Comparison of ENCODE assay signal across 31 mouse cellular contexts in genomic region chr4:149930755-149931154, GRCm38 (mm10).
"Had no signal": no experiment of that assay in that cellular context is flagged by ENCODE, and none has a peak within 500 bp of the region (broad histone marks: within the 10 kb centered on the region; RNA-seq: fewer than 3 reads in every experiment).

No protein-coding gene starts in this region.

- H3K4me3 ChIP-seq: left cerebral cortex, adult 2 months; limb, embryonic 10.5 days; limb, embryonic 12.5 days; limb, embryonic 13.5 days; limb, embryonic 15.5 days; liver, embryonic 12.5 days; liver, embryonic 13.5 days; liver, embryonic 15.5 days; lung, embryonic 15.5 days; megakaryocyte, embryonic 14.5 days; midbrain, embryonic 10.5 days; midbrain, embryonic 12.5 days; midbrain, embryonic 13.5 days; midbrain, embryonic 15.5 days had no signal

- ATAC-seq: liver, embryonic 12.5 days; liver, postnatal 0 days; lung, postnatal 0 days; midbrain, embryonic 13.5 days; midbrain, embryonic 15.5 days; midbrain, embryonic 16.5 days had no signal

- DNase-seq: left cerebral cortex, postnatal 4 days; liver; liver, embryonic 13.5 days; liver, postnatal 0 days; lung, adult 18-20 months; lung, adult 2 months; lung, embryonic 14.5 days; lung, postnatal 10 days; lung, postnatal 14 days; lung, postnatal 36 days; lung, postnatal 4 days; midbrain, embryonic 14.5 days had no signal

- H3K4me2 ChIP-seq: limb, embryonic 12.5 days; limb, embryonic 13.5 days; limb, embryonic 15.5 days; liver, embryonic 11.5 days; liver, embryonic 12.5 days; liver, embryonic 13.5 days; liver, embryonic 15.5 days; lung, embryonic 14.5 days; lung, embryonic 15.5 days; midbrain, embryonic 11.5 days; midbrain, embryonic 12.5 days; midbrain, embryonic 13.5 days; midbrain, embryonic 15.5 days had no signal

- H3K9me3 ChIP-seq: limb, embryonic 10.5 days; limb, embryonic 15.5 days; liver, embryonic 12.5 days; liver, embryonic 13.5 days; liver, embryonic 15.5 days; midbrain, embryonic 12.5 days; midbrain, embryonic 13.5 days; midbrain, embryonic 15.5 days had no signal

- H3K36me3 ChIP-seq: limb, embryonic 15.5 days; liver, embryonic 12.5 days; liver, embryonic 13.5 days; liver, embryonic 15.5 days; lung, embryonic 15.5 days; midbrain, embryonic 10.5 days; midbrain, embryonic 12.5 days; midbrain, embryonic 13.5 days; midbrain, embryonic 15.5 days had no signal

- H3K9ac ChIP-seq: limb, embryonic 12.5 days; limb, embryonic 13.5 days; limb, embryonic 15.5 days; liver, embryonic 12.5 days; liver, embryonic 13.5 days; liver, embryonic 14.5 days; liver, embryonic 15.5 days; liver, postnatal 0 days; lung, embryonic 14.5 days; lung, embryonic 15.5 days; midbrain, embryonic 12.5 days; midbrain, embryonic 13.5 days; midbrain, embryonic 15.5 days had no signal

- H3K27me3 ChIP-seq: limb, embryonic 12.5 days; limb, embryonic 13.5 days; limb, embryonic 15.5 days; lung, embryonic 15.5 days; midbrain, embryonic 12.5 days; midbrain, embryonic 13.5 days; midbrain, embryonic 15.5 days had no signal

- H3K4me1 ChIP-seq: liver, embryonic 12.5 days; liver, embryonic 13.5 days; liver, embryonic 15.5 days; midbrain, embryonic 10.5 days; midbrain, embryonic 12.5 days; midbrain, embryonic 13.5 days; midbrain, embryonic 15.5 days had no signal

- H3K27ac ChIP-seq: left cerebral cortex, adult 2 months; limb, embryonic 10.5 days; limb, embryonic 12.5 days; limb, embryonic 13.5 days; limb, embryonic 15.5 days; liver, embryonic 12.5 days; liver, embryonic 13.5 days; liver, embryonic 14.5 days; liver, embryonic 15.5 days; lung, embryonic 15.5 days; macrophage; midbrain, embryonic 10.5 days; midbrain, embryonic 12.5 days; midbrain, embryonic 13.5 days; midbrain, embryonic 15.5 days had no signal
